Mouse (Mus musculus) neural tube, embryonic 14.5 days (tissue): ENCODE results near the gene Ube2i. TPM values are rescaled to one million over a fixed set of nuclear protein-coding genes. Genes with fewer than 3 reads are reported as not detected.

Source experiments
- microRNA-seq: library from miRNA; unstranded; fragments of <30 nt; microRNA quantifications from one replicate; pipeline ENCODE4, GENCODE M21; 2016
- polyA plus RNA-seq: library from polyadenylated mRNA; unstranded; fragments of >200 nt; fragmentation: Nextera tagmentation; extraction: Ambion mirVana; gene quantifications from 2 replicates; pipeline ENCODE4 v1.2.1, GENCODE M21; 2014

The Ube2i gene
- polyA plus RNA-seq, 1 experiment from 2014 or later, result 405 TPM

Small RNA genes within 50 kb of the gene (microRNA-seq; reads per million reads assigned to microRNA genes)
- gene Mir3547, result 6.5 reads per million, percentile 13 among the genes with 10 or more reads in this experiment

Other genes starting within 250 kb of the Ube2i start
- 8.1 and 11.5 TPM in 2 replicates for gene Tmem204, start 191.0 kb downstream of the Ube2i start, polyA plus RNA-seq
- gene Telo2, start 158.7 kb downstream of the Ube2i start, polyA plus RNA-seq, result 46.4 and 51.6 TPM in 2 replicates
- gene Ptx4, start 153.9 kb downstream of the Ube2i start, polyA plus RNA-seq, result not detected in 2 replicates
- gene Clcn7, start 141.2 kb downstream of the Ube2i start, polyA plus RNA-seq, result 26.3 and 26.7 TPM in 2 replicates
- not detected in 2 replicates for gene Ccdc154, start 112.2 kb downstream of the Ube2i start, polyA plus RNA-seq
- not detected in 2 replicates for gene Gm38655, start 99.2 kb downstream of the Ube2i start, polyA plus RNA-seq
- 31.9 and 33.9 TPM in 2 replicates for gene BC003965, start 90.1 kb downstream of the Ube2i start, polyA plus RNA-seq
- gene Unkl, start 86.2 kb downstream of the Ube2i start, polyA plus RNA-seq, result 9.1 and 10.9 TPM in 2 replicates
- gene Gnptg, start 34.5 kb downstream of the Ube2i start, polyA plus RNA-seq, result 88.4 and 110 TPM in 2 replicates
- 56.4 and 57.1 TPM in 2 replicates for gene Tsr3, start 34.5 kb downstream of the Ube2i start, polyA plus RNA-seq
- 5.8 and 7.1 TPM in 2 replicates for gene Baiap3, start 18.3 kb downstream of the Ube2i start, polyA plus RNA-seq
- gene Prss34, start 23.8 kb upstream of the Ube2i start, polyA plus RNA-seq, result not detected in 2 replicates
- not detected in 2 replicates for gene Prss28, start 34.0 kb upstream of the Ube2i start, polyA plus RNA-seq
- not detected in 2 replicates for gene Prss29, start 44.0 kb upstream of the Ube2i start, polyA plus RNA-seq
- gene Tpsab1, start 70.9 kb upstream of the Ube2i start, polyA plus RNA-seq, result not detected in 2 replicates
- gene Tpsb2, start 91.7 kb upstream of the Ube2i start, polyA plus RNA-seq, result not detected in 2 replicates
- 1.1 and 1.6 TPM in 2 replicates for gene Tpsg1, start 94.7 kb upstream of the Ube2i start, polyA plus RNA-seq
- gene Cacna1h, start 159.2 kb upstream of the Ube2i start, polyA plus RNA-seq, result 12.3 and 12.8 TPM in 2 replicates
- gene Tekt4, start 180.0 kb upstream of the Ube2i start, polyA plus RNA-seq, result 0.83 and 0.98 TPM in 2 replicates
- 0.31 and 0.55 TPM in 2 replicates for gene Sstr5, start 222.7 kb upstream of the Ube2i start, polyA plus RNA-seq